7 mouse cellular contexts compared by ENCODE assay signal in genomic region chr7:133032589-133033203, GRCm38 (mm10).
A peak's percentile ranks its signal among the peaks of the same experiment; 100 is the strongest.
DNase-seq lines count a peak whose midpoint lies in the region; ATAC-seq and TF ChIP-seq lines count a peak whose summit lies in the region.

No protein-coding gene starts in this region.

- H3K4me2 ChIP-seq in embryonic facial prominence, embryonic 14.5 days (ENCODE audit: low read depth, low read length), result no peak overlapping the region
- no peak overlapping the region for H3K4me2 ChIP-seq in heart, embryonic 16.5 days (ENCODE audit: low read depth, low read length)
- no peak overlapping the region for H3K4me2 ChIP-seq in lung, embryonic 14.5 days

- WGBS in embryonic facial prominence, embryonic 14.5 days, result 40% methylated on average over 9 of the region's 9 CpGs
- WGBS in heart, embryonic 16.5 days, result 49% methylated on average over 9 of the region's 9 CpGs
- WGBS in lung, embryonic 14.5 days, result 48% methylated on average over 9 of the region's 9 CpGs

- no peaks in the 10 kb centered on the region for H3K9me3 ChIP-seq in embryonic facial prominence, embryonic 14.5 days (ENCODE audit: control insufficient read depth, low read length)
- H3K9me3 ChIP-seq in heart, embryonic 16.5 days (replicated peaks; ENCODE audit: control insufficient read depth, low read length), result no peaks in the 10 kb centered on the region
- H3K9me3 ChIP-seq in lung, embryonic 14.5 days (ENCODE audit: low read depth, low read length), result no peaks in the 10 kb centered on the region

- no peaks in the 10 kb centered on the region for H3K36me3 ChIP-seq in embryonic facial prominence, embryonic 14.5 days (ENCODE audit: control insufficient read depth, insufficient read depth, low read length)
- no peaks in the 10 kb centered on the region for H3K36me3 ChIP-seq in heart, embryonic 16.5 days (ENCODE audit: control insufficient read depth, insufficient read depth)
- H3K36me3 ChIP-seq in lung, embryonic 14.5 days (ENCODE audit: insufficient read depth), result peaks cover 14% of the 10 kb centered on the region; the same call in 1 of the 2 replicates

- no peak overlapping the region for H3K4me3 ChIP-seq in embryonic facial prominence, embryonic 14.5 days (ENCODE audit: low read depth, low read length)
- H3K4me3 ChIP-seq in heart, embryonic 16.5 days (ENCODE audit: low read length), result no peak overlapping the region
- no peak overlapping the region for H3K4me3 ChIP-seq in lung, embryonic 14.5 days (ENCODE audit: low read depth, low read length)

- TF ChIP-seq CTCF in lung, embryonic 14.5 days (IDR thresholded peaks at IDR 0.05; ENCODE audit: low read depth), result peak; percentile 90

- no peaks in the 10 kb centered on the region for H3K27me3 ChIP-seq in embryonic facial prominence, embryonic 14.5 days (replicated peaks; ENCODE audit: control insufficient read depth, insufficient read depth, low read length)
- H3K27me3 ChIP-seq in heart, embryonic 16.5 days (ENCODE audit: control insufficient read depth, insufficient read depth, low read length), result no peaks in the 10 kb centered on the region
- H3K27me3 ChIP-seq in lung, embryonic 14.5 days (ENCODE audit: insufficient read depth, low read length), result no peaks in the 10 kb centered on the region

- no peak overlapping the region; the same call in 1 of the 2 replicates for H3K9ac ChIP-seq in embryonic facial prominence, embryonic 14.5 days (ENCODE audit: low read depth, low read length)
- H3K9ac ChIP-seq in heart, embryonic 16.5 days (ENCODE audit: low read length), result no peak overlapping the region
- no peak overlapping the region for H3K9ac ChIP-seq in lung, embryonic 14.5 days

- peak; percentile 67 for DNase-seq in MN1 (ENCODE audit: low spot score)
- DNase-seq in brain, adult 2 months (ENCODE audit: low read depth, low spot score), result peak; percentile 86
- DNase-seq in embryonic facial prominence, embryonic 14.5 days (ENCODE audit: low spot score), result peak; percentile 86
- DNase-seq in kidney, postnatal 36 days, result peak; percentile 66 to 77
- DNase-seq in lung, embryonic 14.5 days, result peak; percentile 88
- peak; percentile 56 for DNase-seq in ovary, postnatal 14 days (ENCODE audit: low spot score)

- peaks cover 20% of the 10 kb centered on the region for H3K4me1 ChIP-seq in embryonic facial prominence, embryonic 14.5 days (ENCODE audit: control insufficient read depth, insufficient read depth, low read length)
- peaks cover 46% of the 10 kb centered on the region for H3K4me1 ChIP-seq in heart, embryonic 16.5 days (ENCODE audit: control insufficient read depth, insufficient read depth, low read length)
- H3K4me1 ChIP-seq in lung, embryonic 14.5 days (ENCODE audit: insufficient read depth), result peaks cover 11% of the 10 kb centered on the region

- peak; percentile 67 for ATAC-seq in embryonic facial prominence, embryonic 14.5 days (ENCODE audit: low read depth)
- 0 out of 2 replicates have a peak, but pooled peaks have one; percentile 20 for ATAC-seq in heart, embryonic 16.5 days (replicated peaks; ENCODE audit: extremely low read depth, insufficient read depth, low FRiP score)
- ATAC-seq in lung, embryonic 14.5 days (ENCODE audit: insufficient read depth), result peak; percentile 75

- H3K27ac ChIP-seq in embryonic facial prominence, embryonic 14.5 days (replicated peaks; ENCODE audit: low read depth, low read length), result no peak overlapping the region
- no peak overlapping the region for H3K27ac ChIP-seq in heart, embryonic 16.5 days (ENCODE audit: low read length)
- no peak overlapping the region; the same call in 1 of the 2 replicates for H3K27ac ChIP-seq in lung, embryonic 14.5 days (ENCODE audit: low read depth)

Comparison
In these comparisons a context has a peak if more than half of its experiments do, and no peak if none do; other contexts are left out.
1. ATAC-seq: peak in every context shown above with its lines; median percentile 75 in lung, embryonic 14.5 days; 67 in embryonic facial prominence, embryonic 14.5 days; 20 in heart, embryonic 16.5 days.